Mouse (Mus musculus) cortical plate, adult 2 months (tissue): Measurements from ENCODE around the gene Olfr374. TPM values are rescaled to one million over a fixed set of nuclear protein-coding genes. Genes with fewer than 3 reads are reported as not detected.

ENCODE experiments used
- H3K27ac ChIP-seq: fragments of 200-500 bp; 2 replicates; pipeline ENCODE4 v1.5.1; 2012; ENCODE audit warnings: low read length, control low read depth, inconsistent platforms; ENCODE audit not compliant: insufficient read depth
- H3K4me1 ChIP-seq: fragments of 200-500 bp; 2 replicates; pipeline ENCODE4 v1.6.1; 2011; ENCODE audit warnings: low read length; ENCODE audit not compliant: control insufficient read depth, insufficient read depth
- H3K4me3 ChIP-seq: fragments of 200-500 bp; 2 replicates; pipeline ENCODE4 v1.5.1; 2011; ENCODE audit warnings: mild to moderate bottlenecking, low read length, control low read depth; ENCODE audit not compliant: insufficient read depth
- CTCF ChIP-seq: fragments of 200-500 bp; IDR thresholded peaks from 2 replicates; pipeline ENCODE4 v1.5.1; 2011; ENCODE audit warnings: mild to moderate bottlenecking, control low read depth, low read length; ENCODE audit not compliant: insufficient read depth; ENCODE audit errors: extremely low read depth
- POLR2A ChIP-seq: fragments of 200-500 bp; IDR thresholded peaks from 2 replicates; pipeline ENCODE4 v1.6.1; 2011; ENCODE audit warnings: mild to moderate bottlenecking, low read length, control low read depth; ENCODE audit not compliant: insufficient read depth; ENCODE audit errors: extremely low read depth
- polyA plus RNA-seq: library from polyadenylated mRNA; depleted of rRNA; stranded (reverse); fragments of >200 nt; gene quantifications from 2 replicates; pipeline ENCODE4 v1.2.3, GENCODE M21; 2012

Olfr374 gene
- polyA plus RNA-seq, 1 experiment = 0.02 TPM

- peak within 1 kb of the TSS; percentile 93 for H3K4me3 ChIP-seq
- TF ChIP-seq CTCF (no peak), POLR2A (peak; percentile 28; the same call in 1 of the 2 replicates)
- peak within 1 kb of the TSS; percentile 89 for H3K27ac ChIP-seq
- peaks cover 2% of the 10 kb centered on the region; the same call in 1 of the 2 replicates for H3K4me1 ChIP-seq
These were observed 28.1 kb downstream of the Olfr374 start, which contains the start of gene Tpm4 for GRCm38 (mm10) chr8:72134756-72135445. Tpm4 (plus strand) TSS chr8:72134975.

GRCm38 (mm10) chr8:72135446-72136301 lies 28.8 kb downstream of the Olfr374 start:
- no peak for TF ChIP-seq POLR2A
- TF ChIP-seq CTCF = no peak

GRCm38 (mm10) chr8:72136302-72136978 lies 29.6 kb downstream of the Olfr374 start:
- peaks cover 2% of the 10 kb centered on the region; the same call in 1 of the 2 replicates for H3K4me1 ChIP-seq
- peak overlapping the region; percentile 93 for H3K4me3 ChIP-seq
- TF ChIP-seq CTCF (no peak), POLR2A (no peak)
- H3K27ac ChIP-seq = peak overlapping the region; percentile 89

More at GRCm38 (mm10) chr8:72135446-72136301, 28.8 kb downstream of the Olfr374 start:
- Histone ChIP-seq H3K27ac (peak overlapping the region; percentile 89), H3K4me3 (peak overlapping the region; percentile 93), H3K4me1 (peaks cover 2% of the 10 kb centered on the region; the same call in 1 of the 2 replicates)

GRCm38 (mm10) chr8:72137431-72137830 lies 30.6 kb downstream of the Olfr374 start:
- Histone ChIP-seq H3K4me1 (peaks cover 2% of the 10 kb centered on the region; the same call in 1 of the 2 replicates), H3K4me3 (no peak overlapping the region), H3K27ac (no peak overlapping the region)
- TF ChIP-seq CTCF (no peak), POLR2A (no peak)

- Histone ChIP-seq H3K4me1 (peaks cover 2% of the 10 kb centered on the region; the same call in 1 of the 2 replicates), H3K4me3 (no peak overlapping the region), H3K27ac (no peak overlapping the region)
- TF ChIP-seq POLR2A (no peak), CTCF (no peak)
These were observed 31.6 kb downstream of the Olfr374 start for GRCm38 (mm10) chr8:72138456-72138855.

- H3K4me1 ChIP-seq = no peaks in the 10 kb centered on the region
- no peak overlapping the region for H3K4me3 ChIP-seq
- no peak for TF ChIP-seq POLR2A
- no peak overlapping the region for H3K27ac ChIP-seq
These were observed 36.5 kb downstream of the Olfr374 start for GRCm38 (mm10) chr8:72143256-72143824.

GRCm38 (mm10) chr8:72144345-72144975 lies 37.6 kb downstream of the Olfr374 start:
- no peak overlapping the region for H3K4me3 ChIP-seq
- TF ChIP-seq CTCF = no peak
- no peak for TF ChIP-seq POLR2A
- no peaks in the 10 kb centered on the region for H3K4me1 ChIP-seq
- no peak overlapping the region for H3K27ac ChIP-seq

GRCm38 (mm10) chr8:72145511-72145910 lies 38.7 kb downstream of the Olfr374 start:
- TF ChIP-seq POLR2A (no peak), CTCF (no peak)
- no peak overlapping the region for H3K27ac ChIP-seq

GRCm38 (mm10) chr8:72146056-72146455 lies 39.2 kb downstream of the Olfr374 start:
- H3K4me3 ChIP-seq = no peak overlapping the region
- no peaks in the 10 kb centered on the region for H3K4me1 ChIP-seq
- TF ChIP-seq CTCF = no peak
- no peak for TF ChIP-seq POLR2A
- H3K27ac ChIP-seq = no peak overlapping the region

More at GRCm38 (mm10) chr8:72145511-72145910, 38.7 kb downstream of the Olfr374 start:
- Histone ChIP-seq H3K4me3 (no peak overlapping the region), H3K4me1 (no peaks in the 10 kb centered on the region)
